Mouse (Mus musculus): ENCODE measurements at regions not wholly inside any gene's neighbourhood (a gene's known extent, or its start where the extent isn't known, plus 50 kb on each side); places are given as distances from the start of the nearest gene placed in this dataset.

DNA sequence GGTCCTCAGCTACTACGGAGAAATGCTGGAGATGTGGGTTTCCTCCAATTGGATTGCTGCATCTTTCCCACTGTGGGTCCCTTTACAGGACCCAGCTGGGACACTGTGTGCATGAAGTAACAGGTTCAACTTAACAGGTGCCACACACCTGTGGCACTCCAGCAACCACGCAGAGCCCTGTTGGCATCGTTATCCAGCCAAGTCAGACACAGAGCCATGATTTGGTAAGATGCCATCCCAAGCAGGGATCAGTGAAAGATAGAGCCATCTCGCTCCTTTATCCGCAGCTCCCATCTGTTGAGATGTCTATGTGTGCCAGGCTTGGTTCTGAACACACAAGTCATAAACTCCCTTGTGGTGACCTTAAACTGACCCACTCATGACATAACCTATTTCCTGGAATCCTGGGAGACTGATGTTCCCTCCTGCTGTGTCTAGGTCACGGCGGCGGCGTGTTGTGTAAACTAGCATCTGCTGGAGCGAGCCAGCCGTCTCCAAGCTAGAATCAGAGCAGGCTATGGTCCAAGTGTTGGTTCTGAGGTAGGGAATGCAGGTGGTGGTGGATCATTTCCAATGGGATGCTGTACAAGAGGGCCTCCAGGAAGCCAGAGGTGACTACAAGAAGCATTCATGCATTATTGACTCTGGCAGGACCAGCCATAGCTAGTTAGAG is 164.5 kb upstream of the Lnx1 start:
- no peak for DNase-seq
- WGBS, result 96% methylated on average over 11 of the region's 11 CpGs

DNA sequence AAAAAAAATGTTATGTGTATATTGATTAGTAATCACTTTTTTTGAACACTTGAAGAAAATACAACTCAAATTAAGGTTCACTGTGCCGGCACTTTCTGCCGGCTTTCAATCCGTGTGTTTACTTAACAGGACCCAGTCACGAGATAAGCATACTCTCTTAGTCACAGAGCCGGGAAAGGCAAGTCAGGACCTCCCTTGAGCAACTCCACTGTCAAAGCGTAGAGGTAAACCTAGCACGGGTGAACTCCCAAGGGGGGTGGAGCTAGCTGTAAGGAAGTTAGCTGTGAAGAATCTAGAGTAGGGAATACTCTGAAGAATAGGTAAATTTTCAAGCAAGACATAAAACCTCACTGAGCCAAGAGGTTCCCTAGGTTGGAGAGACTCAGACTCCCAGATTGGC is 164.0 kb upstream of the Lnx1 start:
- TF ChIP-seq POLR2A (IDR thresholded peaks at IDR 0.05; ENCODE audit: control insufficient read depth, extremely low read depth, insufficient read depth, low read length, poor library complexity), result no peak
- TF ChIP-seq CTCF (IDR thresholded peaks at IDR 0.05; ENCODE audit: borderline replicate concordance, control insufficient read depth, extremely low read depth, insufficient read depth, low read length, poor library complexity), result no peak
- no peak overlapping the region for H3K27ac ChIP-seq (ENCODE audit: control insufficient read depth, insufficient read depth, low read length)
- no peak overlapping the region for H3K4me3 ChIP-seq (ENCODE audit: control insufficient read depth, insufficient read depth, low read length)
- H3K36me3 ChIP-seq (ENCODE audit: control insufficient read depth, insufficient read depth, low read length), result no peaks in the 10 kb centered on the region
- no peak for DNase-seq
- no peaks in the 10 kb centered on the region for H3K4me1 ChIP-seq (replicated peaks; ENCODE audit: control insufficient read depth, insufficient read depth, low read length)
- WGBS, result 54% methylated on average over 7 of the region's 7 CpGs
- H3K27me3 ChIP-seq (ENCODE audit: control insufficient read depth, insufficient read depth, low read length), result no peaks in the 10 kb centered on the region

More for the DNA sequence above, 164.5 kb upstream of the Lnx1 start:
- H3K36me3 ChIP-seq (ENCODE audit: control insufficient read depth, insufficient read depth, low read length), result no peaks in the 10 kb centered on the region
- no peaks in the 10 kb centered on the region for H3K4me1 ChIP-seq (replicated peaks; ENCODE audit: control insufficient read depth, insufficient read depth, low read length)
- no peak overlapping the region for H3K27ac ChIP-seq (ENCODE audit: control insufficient read depth, insufficient read depth, low read length)
- TF ChIP-seq POLR2A (IDR thresholded peaks at IDR 0.05; ENCODE audit: control insufficient read depth, extremely low read depth, insufficient read depth, low read length, poor library complexity) (no peak), CTCF (IDR thresholded peaks at IDR 0.05; ENCODE audit: borderline replicate concordance, control insufficient read depth, extremely low read depth, insufficient read depth, low read length, poor library complexity) (no peak)
- H3K27me3 ChIP-seq (ENCODE audit: control insufficient read depth, insufficient read depth, low read length), result no peaks in the 10 kb centered on the region
- H3K4me3 ChIP-seq (ENCODE audit: control insufficient read depth, insufficient read depth, low read length), result no peak overlapping the region

DNA sequence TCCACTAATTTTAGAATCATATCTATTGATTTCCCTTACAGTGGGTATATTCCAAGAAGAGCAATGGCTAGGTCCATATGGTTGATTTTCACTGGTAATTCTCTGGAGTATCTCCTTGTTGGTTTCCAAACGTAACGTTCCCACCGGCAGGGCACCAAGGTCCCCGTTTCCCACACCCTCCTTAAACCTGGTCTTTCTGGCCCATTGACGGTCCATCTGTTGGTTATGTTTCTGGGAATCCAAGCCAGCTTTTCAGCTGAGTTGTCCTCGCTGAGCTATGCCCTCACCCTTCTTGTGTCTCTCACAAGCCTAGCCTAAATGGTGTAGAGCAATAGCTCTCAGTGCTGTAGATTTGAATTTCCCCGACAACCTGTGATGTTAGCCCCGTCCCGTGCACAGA is 162.7 kb upstream of the Lnx1 start:
- H3K4me1 ChIP-seq (replicated peaks; ENCODE audit: control insufficient read depth, insufficient read depth, low read length), result no peaks in the 10 kb centered on the region
- no peak for TF ChIP-seq POLR2A (IDR thresholded peaks at IDR 0.05; ENCODE audit: control insufficient read depth, extremely low read depth, insufficient read depth, low read length, poor library complexity)
- TF ChIP-seq CTCF (IDR thresholded peaks at IDR 0.05; ENCODE audit: borderline replicate concordance, control insufficient read depth, extremely low read depth, insufficient read depth, low read length, poor library complexity), result no peak
- no peak overlapping the region for H3K4me3 ChIP-seq (ENCODE audit: control insufficient read depth, insufficient read depth, low read length)
- H3K27me3 ChIP-seq (ENCODE audit: control insufficient read depth, insufficient read depth, low read length), result no peaks in the 10 kb centered on the region
- 96% methylated on average over 9 of the region's 9 CpGs for WGBS
- no peak for DNase-seq
- no peak overlapping the region for H3K27ac ChIP-seq (ENCODE audit: control insufficient read depth, insufficient read depth, low read length)
- no peaks in the 10 kb centered on the region for H3K36me3 ChIP-seq (ENCODE audit: control insufficient read depth, insufficient read depth, low read length)

DNA sequence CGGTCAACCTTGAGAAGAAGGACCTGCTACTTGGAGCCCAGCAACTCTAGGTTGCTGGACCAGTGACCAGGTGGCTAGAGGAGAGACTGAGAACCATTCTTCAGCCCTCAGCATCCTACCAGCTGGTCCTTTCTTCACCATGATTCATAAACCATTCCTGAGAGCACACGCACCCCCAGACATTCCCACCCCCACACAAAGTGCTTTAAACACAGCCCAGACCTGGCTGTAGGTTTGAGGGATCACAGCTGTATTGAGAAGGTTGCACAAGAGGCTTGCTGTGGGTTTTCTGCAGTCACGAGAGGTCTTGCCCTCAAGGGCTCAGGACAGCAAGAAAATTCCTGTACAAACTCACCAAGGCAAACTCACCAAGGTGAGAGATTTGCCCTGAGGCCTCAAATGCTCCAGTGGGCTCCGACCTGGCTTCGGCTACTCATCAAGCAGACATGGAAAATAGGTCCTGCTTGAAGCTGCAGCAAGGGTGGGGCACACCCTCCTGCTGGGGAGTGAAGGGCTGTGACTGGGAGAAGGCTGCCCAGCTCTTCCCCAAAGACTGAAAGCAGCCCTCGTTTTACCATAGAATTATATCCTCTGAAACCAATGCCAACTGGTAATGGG is 161.9 kb upstream of the Lnx1 start:
- no peaks in the 10 kb centered on the region for H3K4me1 ChIP-seq (replicated peaks; ENCODE audit: control insufficient read depth, insufficient read depth, low read length)
- WGBS, result 91% methylated on average over 6 of the region's 6 CpGs
- DNase-seq, result no peak

DNA sequence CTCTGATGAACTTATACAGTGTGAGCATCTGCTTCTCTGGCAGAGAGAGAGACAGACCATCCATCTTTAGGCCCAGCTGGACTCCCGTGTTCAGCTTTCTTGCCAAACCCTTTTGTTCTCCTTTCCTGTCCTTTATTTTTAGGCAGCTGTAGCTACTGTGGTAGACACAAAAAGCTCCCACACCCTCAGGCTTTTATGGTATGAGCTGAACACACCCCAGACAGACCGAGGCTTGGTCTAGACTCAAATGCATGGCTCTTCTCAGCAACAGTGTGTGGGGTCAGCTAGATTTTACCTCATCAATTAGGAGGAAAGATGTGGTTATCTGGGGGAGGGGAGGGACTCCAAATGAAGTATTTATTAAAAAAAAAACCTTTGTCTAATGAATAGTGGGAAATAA is 158.6 kb upstream of the Lnx1 start:
- no peak for DNase-seq
- H3K36me3 ChIP-seq (ENCODE audit: control insufficient read depth, insufficient read depth, low read length), result no peaks in the 10 kb centered on the region
- WGBS, result 78% methylated on average over 2 of the region's 2 CpGs
- no peaks in the 10 kb centered on the region for H3K4me1 ChIP-seq (replicated peaks; ENCODE audit: control insufficient read depth, insufficient read depth, low read length)
- TF ChIP-seq CTCF (IDR thresholded peaks at IDR 0.05; ENCODE audit: borderline replicate concordance, control insufficient read depth, extremely low read depth, insufficient read depth, low read length, poor library complexity), result no peak
- TF ChIP-seq POLR2A (IDR thresholded peaks at IDR 0.05; ENCODE audit: control insufficient read depth, extremely low read depth, insufficient read depth, low read length, poor library complexity), result no peak
- H3K27me3 ChIP-seq (ENCODE audit: control insufficient read depth, insufficient read depth, low read length), result no peaks in the 10 kb centered on the region
- H3K27ac ChIP-seq (ENCODE audit: control insufficient read depth, insufficient read depth, low read length), result no peak overlapping the region
- H3K4me3 ChIP-seq (ENCODE audit: control insufficient read depth, insufficient read depth, low read length), result no peak overlapping the region

More for the DNA sequence above, 161.9 kb upstream of the Lnx1 start:
- TF ChIP-seq CTCF (IDR thresholded peaks at IDR 0.05; ENCODE audit: borderline replicate concordance, control insufficient read depth, extremely low read depth, insufficient read depth, low read length, poor library complexity) (no peak), POLR2A (IDR thresholded peaks at IDR 0.05; ENCODE audit: control insufficient read depth, extremely low read depth, insufficient read depth, low read length, poor library complexity) (no peak)
- no peak overlapping the region for H3K27ac ChIP-seq (ENCODE audit: control insufficient read depth, insufficient read depth, low read length)
- H3K4me3 ChIP-seq (ENCODE audit: control insufficient read depth, insufficient read depth, low read length), result no peak overlapping the region
- no peaks in the 10 kb centered on the region for H3K36me3 ChIP-seq (ENCODE audit: control insufficient read depth, insufficient read depth, low read length)
- no peaks in the 10 kb centered on the region for H3K27me3 ChIP-seq (ENCODE audit: control insufficient read depth, insufficient read depth, low read length)

DNA sequence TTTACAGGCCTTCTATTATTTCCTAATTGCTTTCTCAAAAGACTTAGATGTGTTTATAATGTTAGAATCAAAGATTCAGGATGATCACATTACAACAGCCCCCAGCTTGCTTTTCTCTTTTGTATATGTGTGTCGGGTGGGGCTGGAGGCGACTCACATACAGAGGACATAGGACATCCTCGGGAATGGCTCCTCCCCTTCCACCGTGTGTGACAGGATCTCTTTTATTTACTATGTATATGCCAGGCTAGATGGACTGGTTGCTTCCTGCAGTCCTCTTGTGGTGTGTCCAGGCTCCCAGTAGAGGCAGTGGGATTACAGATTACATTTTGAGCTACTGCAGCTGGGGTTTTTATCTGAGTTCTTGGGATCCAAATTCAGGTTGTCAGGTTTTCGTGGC is 155.1 kb upstream of the Lnx1 start:
- no peak for DNase-seq
- Histone ChIP-seq H3K36me3 (ENCODE audit: control insufficient read depth, insufficient read depth, low read length) (no peaks in the 10 kb centered on the region), H3K27me3 (ENCODE audit: control insufficient read depth, insufficient read depth, low read length) (no peaks in the 10 kb centered on the region), H3K27ac (ENCODE audit: control insufficient read depth, insufficient read depth, low read length) (no peak overlapping the region), H3K4me3 (ENCODE audit: control insufficient read depth, insufficient read depth, low read length) (no peak overlapping the region), H3K4me1 (replicated peaks; ENCODE audit: control insufficient read depth, insufficient read depth, low read length) (no peaks in the 10 kb centered on the region)
- 69% methylated on average over 5 of the region's 5 CpGs for WGBS
- TF ChIP-seq CTCF (IDR thresholded peaks at IDR 0.05; ENCODE audit: borderline replicate concordance, control insufficient read depth, extremely low read depth, insufficient read depth, low read length, poor library complexity) (no peak), POLR2A (IDR thresholded peaks at IDR 0.05; ENCODE audit: control insufficient read depth, extremely low read depth, insufficient read depth, low read length, poor library complexity) (no peak)

Measured in thymus, adult 2 months (tissue).